Mouse (Mus musculus) right cerebral cortex, adult 2 months (tissue): ENCODE measurements around the gene Rnf121.

Source experiments
- DNase-seq, 2 experiments: peaks; one replicate each; pipeline ENCODE4 v3.0.0; 2021 to 2022; ENCODE audit warnings: low spot score in 2 of 2

Gene Rnf121

GRCm38 (mm10) chr7:101999461-102000151, 65.7 kb downstream of the Rnf121 start:
- DNase-seq: no peak

DNA sequence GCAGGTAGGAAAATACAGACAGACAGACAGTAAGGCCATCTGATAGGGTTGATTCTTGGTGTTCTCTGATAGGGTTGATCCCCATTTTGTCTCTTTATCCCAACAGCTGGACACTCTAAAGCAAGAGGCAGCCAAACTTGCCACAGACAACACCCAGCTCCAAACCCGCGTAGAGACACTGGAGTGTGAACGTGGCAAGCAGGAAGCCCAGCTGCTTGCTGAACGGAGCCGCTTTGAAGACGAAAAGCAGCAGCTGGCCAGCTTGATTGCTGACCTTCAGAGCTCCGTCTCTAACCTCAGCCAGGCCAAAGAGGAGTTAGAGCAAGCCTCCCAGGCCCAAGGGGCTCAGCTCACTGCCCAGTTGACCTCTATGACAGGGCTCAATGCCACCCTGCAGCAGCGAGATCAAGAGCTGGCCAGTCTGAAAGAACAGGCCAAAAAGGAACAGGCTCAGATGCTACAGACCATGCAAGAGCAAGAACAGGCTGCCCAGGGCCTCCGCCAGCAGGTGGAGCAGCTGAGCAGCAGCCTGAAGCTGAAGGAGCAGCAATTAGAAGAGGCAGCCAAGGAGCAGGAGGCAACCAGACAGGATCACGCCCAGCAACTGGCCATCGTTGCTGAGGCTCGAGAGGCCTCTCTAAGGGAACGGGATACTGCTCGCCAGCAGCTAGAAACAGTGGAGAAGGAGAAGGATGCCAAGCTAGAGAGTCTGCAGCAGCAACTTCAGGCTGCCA, 66.9 kb downstream of the Rnf121 start:
- peak; percentile 89 to 90 for DNase-seq

DNA sequence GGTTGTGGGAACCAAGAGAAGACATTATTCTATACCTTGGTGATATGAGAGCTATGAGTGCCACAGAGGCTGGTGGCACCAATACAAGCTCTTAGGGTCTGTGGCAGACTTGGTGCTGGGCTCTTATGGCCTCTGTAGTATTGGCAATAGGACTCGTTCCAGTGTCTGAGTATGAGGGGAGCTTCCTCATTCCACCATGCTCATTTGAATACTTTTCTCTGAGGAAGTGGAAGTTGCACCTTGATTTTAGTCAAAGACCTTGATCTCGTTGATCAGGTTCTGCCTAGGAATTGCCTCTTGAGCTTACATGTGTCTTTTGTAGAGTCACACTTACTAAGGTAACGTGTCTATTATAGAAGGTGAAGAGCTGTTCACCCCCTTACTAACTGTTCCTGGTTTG, 71.0 kb downstream of the Rnf121 start:
- no peak for DNase-seq

DNA sequence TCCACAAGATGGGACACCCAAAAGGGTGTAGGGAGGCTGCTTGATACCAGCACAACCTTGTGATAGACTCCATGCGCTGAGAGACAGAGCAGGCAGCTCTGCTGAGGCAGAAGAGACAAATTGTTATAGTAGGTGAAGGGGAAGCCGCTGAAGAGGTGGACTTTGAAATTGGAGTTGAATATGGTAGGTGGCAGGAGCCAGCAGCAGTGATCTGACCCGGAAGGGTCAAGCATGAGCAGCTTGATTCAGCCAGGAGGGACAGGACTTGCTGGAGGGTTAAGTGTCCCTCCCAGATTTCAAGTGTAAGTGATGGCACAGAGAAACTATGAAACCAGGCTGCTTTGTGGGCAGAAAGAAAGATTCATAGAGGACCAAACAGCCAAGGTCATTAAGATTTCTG, 80.2 kb downstream of the Rnf121 start:
- DNase-seq: no peak

GRCm38 (mm10) chr7:101982735-101983134, 82.5 kb downstream of the Rnf121 start:
- no peak for DNase-seq

DNA sequence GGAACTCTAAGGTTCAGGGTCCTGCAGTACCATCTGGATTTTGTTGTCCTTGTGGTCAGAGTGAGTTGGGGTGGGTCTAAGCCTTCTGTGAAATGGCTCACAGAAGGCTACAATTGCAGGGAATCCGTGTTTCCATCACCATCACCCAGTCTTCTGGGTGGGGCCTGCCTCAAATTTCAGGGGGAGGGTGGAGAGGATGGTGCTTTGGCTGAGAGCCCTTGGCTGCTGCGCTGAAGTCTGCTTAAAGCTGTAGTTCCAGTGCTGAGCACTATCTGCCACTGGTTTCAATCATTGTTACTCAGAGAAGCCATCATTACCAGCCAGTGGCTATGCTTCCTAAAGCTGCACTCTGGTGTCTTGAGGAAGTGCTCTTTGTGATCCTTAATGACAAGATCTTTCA, 90.8 kb downstream of the Rnf121 start:
- no peak for DNase-seq

GRCm38 (mm10) chr7:101973730-101974129, 91.5 kb downstream of the Rnf121 start:
- no peak for DNase-seq

- DNase-seq: no peak
Observed at GRCm38 (mm10) chr7:101971721-101972120, 93.5 kb downstream of the Rnf121 start.

GRCm38 (mm10) chr7:101970821-101971461, 94.3 kb downstream of the Rnf121 start:
- peak; percentile 73 to 86 for DNase-seq

GRCm38 (mm10) chr7:101970429-101970775, 94.9 kb downstream of the Rnf121 start:
- DNase-seq: peak; percentile 85 to 94

- peak; percentile 70 to 87 for DNase-seq
Observed at GRCm38 (mm10) chr7:101969694-101970428, 95.4 kb downstream of the Rnf121 start.
